Mouse (Mus musculus) bone marrow macrophage, adult 2 months (primary cell): Measurements from ENCODE around the gene 4933421I07Rik.

Experiments used
- CTCF ChIP-seq: IDR thresholded peaks from 2 replicates; pipeline ENCODE4 v1.5.1; 2012; ENCODE audit warnings: low read depth, mild to moderate bottlenecking, low read length, moderate library complexity
- POLR2A ChIP-seq: IDR thresholded peaks from 2 replicates; pipeline ENCODE4 v1.6.1; 2012; ENCODE audit warnings: mild to moderate bottlenecking, low read depth, low read length, borderline replicate concordance

DNA sequence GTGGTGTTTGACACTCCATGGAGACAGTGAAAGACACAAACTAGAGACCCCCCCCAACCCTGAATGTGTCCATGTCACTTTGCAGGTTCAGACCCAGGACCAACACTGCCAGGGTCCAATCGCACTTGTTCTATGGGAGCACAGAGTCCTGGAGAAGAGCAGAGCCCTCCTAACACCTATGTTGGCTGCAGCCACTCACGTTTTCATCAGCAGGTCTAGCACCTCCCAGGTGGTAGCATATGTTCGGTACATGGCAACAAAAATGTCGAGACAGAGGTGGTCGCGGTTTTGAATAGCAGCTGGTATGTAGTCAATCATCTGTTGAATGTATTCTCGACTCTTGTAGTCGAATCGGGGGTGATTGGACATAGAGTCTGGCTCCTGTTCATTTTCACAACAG is 568 bp downstream of the 4933421I07Rik start:
- no peak for TF ChIP-seq POLR2A
- TF ChIP-seq CTCF: no peak
